Mouse (Mus musculus) limb, embryonic 11.5 days (tissue): ENCODE measurements at regions not wholly inside any gene's neighbourhood (a gene's known extent, or its start where the extent isn't known, plus 50 kb on each side); places are given as distances from the start of the nearest gene placed in this dataset.
A peak's percentile ranks its signal among the peaks of the same experiment; 100 is the strongest.

Source experiments
- ATAC-seq: fragments of 200-750 bp; cut with Nextera tagmentation; 2 replicates; pipeline ENCODE4 v1.8.0; 2017; ENCODE audit warnings: low read depth; ENCODE audit not compliant: insufficient number of reproducible peaks, low FRiP score, low TSS enrichment
- DNase-seq: peaks from one replicate; pipeline ENCODE4 v3.0.0-alpha.2; 2015; ENCODE audit warnings: low spot score
- H3K27ac ChIP-seq: fragments of 300-500 bp; sonication (generic); replicated peaks from 2 replicates; pipeline ENCODE4 v1.5.1; 2014; ENCODE audit warnings: low read depth, mild to moderate bottlenecking, low read length
- H3K27me3 ChIP-seq: fragments of 300-500 bp; sonication (generic); 2 replicates; pipeline ENCODE4 v1.6.1; 2014; ENCODE audit warnings: mild to moderate bottlenecking, low read length, mixed read lengths; ENCODE audit not compliant: control insufficient read depth, insufficient read depth
- H3K36me3 ChIP-seq: fragments of 300-500 bp; sonication (generic); 2 replicates; pipeline ENCODE4 v1.6.1; 2014; ENCODE audit warnings: mild to moderate bottlenecking, low read length, moderate library complexity, mixed read lengths; ENCODE audit not compliant: control insufficient read depth, insufficient read depth
- H3K4me1 ChIP-seq: fragments of 300-500 bp; sonication (generic); 2 replicates; pipeline ENCODE4 v1.6.1; 2014; ENCODE audit warnings: low read length, mixed read lengths; ENCODE audit not compliant: control insufficient read depth, insufficient read depth
- H3K4me2 ChIP-seq: fragments of 300-500 bp; sonication (generic); 2 replicates; pipeline ENCODE4 v1.6.1; 2014; ENCODE audit warnings: low read depth, mild to moderate bottlenecking, moderate library complexity; ENCODE audit not compliant: severe bottlenecking
- H3K4me3 ChIP-seq: fragments of 300-500 bp; sonication (generic); 2 replicates; pipeline ENCODE4 v1.5.1; 2014; ENCODE audit warnings: low read depth, low read length
- H3K9ac ChIP-seq: fragments of 300-500 bp; sonication (generic); 2 replicates; pipeline ENCODE4 v1.6.1; 2014; ENCODE audit warnings: mild to moderate bottlenecking, low read length
- H3K9me3 ChIP-seq: fragments of 300-500 bp; sonication (generic); 2 replicates; pipeline ENCODE4 v1.6.1; 2016; ENCODE audit warnings: low read length; ENCODE audit not compliant: control insufficient read depth
- WGBS: fragments of 180-500 bp; shearing (Covaris S2); extraction: QIAGEN DNeasy Blood & Tissue Kit; methylation state at CpG from one replicate; pipeline ENCODE4 v1.1.7; 2014; 5-methylcytosine and 5-hydroxymethylcytosine counted together

DNA sequence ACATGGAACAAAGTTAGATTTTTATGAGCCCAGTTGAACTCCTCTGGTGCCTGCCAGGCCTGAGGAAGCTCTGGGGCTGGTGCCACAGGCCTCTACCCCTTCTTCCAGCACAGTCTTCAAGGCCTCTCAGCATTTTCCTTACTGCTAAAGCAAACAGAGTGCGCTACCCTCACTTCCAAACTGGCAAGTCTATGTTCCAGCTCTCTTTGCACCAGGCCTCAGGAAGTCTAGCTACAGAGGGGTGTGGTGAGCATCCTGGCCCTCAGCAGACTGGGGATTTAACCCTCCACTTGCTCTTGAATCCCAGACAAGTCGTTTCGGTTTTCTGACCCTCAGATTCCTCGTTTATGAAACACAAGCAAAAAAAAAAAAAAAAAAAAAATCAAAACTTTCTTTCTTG is 142.4 kb downstream of the Thbs2 start:
- WGBS: 71% methylated on average over 4 of the region's 4 CpGs
- H3K4me2 ChIP-seq: no peak overlapping the region
- DNase-seq: no peak
- H3K27ac ChIP-seq: no peak overlapping the region
- H3K4me3 ChIP-seq: no peak overlapping the region
- no peak overlapping the region for H3K9ac ChIP-seq
- H3K4me1 ChIP-seq: no peaks in the 10 kb centered on the region
- H3K36me3 ChIP-seq: no peaks in the 10 kb centered on the region; the same call in 1 of the 2 replicates
- no peak for ATAC-seq
- no peaks in the 10 kb centered on the region for H3K27me3 ChIP-seq
- H3K9me3 ChIP-seq: no peaks in the 10 kb centered on the region

- no peaks in the 10 kb centered on the region; the same call in 1 of the 2 replicates for H3K36me3 ChIP-seq
Measured at GRCm38 (mm10) chr17:14545822-14546473, 148.1 kb downstream of the Thbs2 start.

GRCm38 (mm10) chr17:14544343-14545002 is 149.6 kb downstream of the Thbs2 start:
- 55% methylated on average over 4 of the region's 4 CpGs for WGBS
- no peak overlapping the region for H3K27ac ChIP-seq
- no peak overlapping the region for H3K4me2 ChIP-seq
- DNase-seq (no peak), ATAC-seq (no peak)
- H3K36me3 ChIP-seq: no peaks in the 10 kb centered on the region; the same call in 1 of the 2 replicates
- no peaks in the 10 kb centered on the region for H3K9me3 ChIP-seq
- H3K4me1 ChIP-seq: no peaks in the 10 kb centered on the region
- H3K27me3 ChIP-seq: no peaks in the 10 kb centered on the region
- H3K4me3 ChIP-seq: no peak overlapping the region
- no peak overlapping the region for H3K9ac ChIP-seq

More at GRCm38 (mm10) chr17:14545822-14546473, 148.1 kb downstream of the Thbs2 start:
- no peaks in the 10 kb centered on the region for H3K9me3 ChIP-seq
- no peak overlapping the region for H3K4me3 ChIP-seq
- H3K4me2 ChIP-seq: no peak overlapping the region
- DNase-seq: peak; percentile 82
- no peak overlapping the region for H3K27ac ChIP-seq
- H3K9ac ChIP-seq: no peak overlapping the region
- 41% methylated on average over 16 of the region's 16 CpGs for WGBS
- no peak for ATAC-seq
- no peaks in the 10 kb centered on the region for H3K4me1 ChIP-seq
- H3K27me3 ChIP-seq: no peaks in the 10 kb centered on the region

DNA sequence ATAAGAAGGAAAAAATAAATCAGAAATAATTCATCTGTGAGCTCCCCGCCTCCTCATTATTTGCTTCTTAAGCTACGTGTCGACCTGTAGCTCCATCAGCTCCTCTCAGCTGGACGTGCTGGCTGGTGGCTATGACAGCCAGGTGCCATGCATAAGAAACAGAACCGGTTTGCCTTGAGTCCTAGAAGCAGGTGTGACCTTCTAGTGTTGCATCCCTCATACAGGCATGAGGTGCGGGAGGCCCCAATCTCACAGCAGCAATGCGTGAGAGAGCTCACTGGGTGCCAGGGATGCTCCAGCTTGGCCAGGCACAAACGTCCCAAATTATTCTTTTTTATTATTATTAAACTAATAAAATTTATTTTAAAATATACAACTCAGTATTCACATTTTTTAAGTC is 153.0 kb downstream of the Thbs2 start:
- Histone ChIP-seq H3K9ac (no peak overlapping the region), H3K9me3 (no peaks in the 10 kb centered on the region), H3K4me1 (no peaks in the 10 kb centered on the region), H3K4me2 (no peak overlapping the region), H3K36me3 (no peaks in the 10 kb centered on the region), H3K4me3 (no peak overlapping the region), H3K27me3 (no peaks in the 10 kb centered on the region), H3K27ac (no peak overlapping the region)
- 63% methylated on average over 8 of the region's 8 CpGs for WGBS
- ATAC-seq: no peak
- peak; percentile 17 for DNase-seq

- no peaks in the 10 kb centered on the region for H3K27me3 ChIP-seq
- H3K9me3 ChIP-seq: no peaks in the 10 kb centered on the region
- no peaks in the 10 kb centered on the region for H3K4me1 ChIP-seq
- no peak overlapping the region for H3K9ac ChIP-seq
- no peak for ATAC-seq
- H3K4me2 ChIP-seq: no peak overlapping the region
- no peak overlapping the region for H3K27ac ChIP-seq
- DNase-seq: peak; percentile 20
- no peak overlapping the region for H3K4me3 ChIP-seq
- H3K36me3 ChIP-seq: no peaks in the 10 kb centered on the region
- WGBS: 42% methylated on average over 5 of the region's 5 CpGs
Measured at GRCm38 (mm10) chr17:14540269-14540975, 153.6 kb downstream of the Thbs2 start.

DNA sequence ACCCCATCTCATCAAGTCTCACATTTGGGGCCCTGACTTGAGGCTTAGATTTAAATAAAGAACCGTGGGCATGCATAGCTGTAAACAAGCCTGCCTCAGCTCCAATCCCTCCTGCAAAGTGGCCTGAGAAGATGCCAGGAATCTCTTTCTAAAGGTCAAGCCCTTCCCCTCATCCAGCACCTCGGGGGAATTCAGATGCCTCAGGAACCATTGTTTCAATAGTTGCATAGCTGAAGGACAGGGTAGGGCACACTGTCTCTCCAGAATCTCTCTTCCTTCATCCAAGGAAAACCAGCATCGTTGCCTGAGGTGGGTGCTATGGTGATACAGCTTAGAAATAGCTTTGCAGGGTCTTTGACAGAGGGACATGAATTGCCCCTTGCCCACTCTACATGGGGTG is 154.4 kb downstream of the Thbs2 start:
- H3K9me3 ChIP-seq: no peaks in the 10 kb centered on the region
- no peaks in the 10 kb centered on the region for H3K27me3 ChIP-seq
- no peak overlapping the region for H3K27ac ChIP-seq
- H3K4me3 ChIP-seq: no peak overlapping the region
- no peaks in the 10 kb centered on the region for H3K36me3 ChIP-seq
- no peak overlapping the region for H3K9ac ChIP-seq
- no peak overlapping the region for H3K4me2 ChIP-seq
- no peak for DNase-seq
- WGBS: 38% methylated on average over 3 of the region's 3 CpGs
- H3K4me1 ChIP-seq: no peaks in the 10 kb centered on the region
- no peak for ATAC-seq

GRCm38 (mm10) chr17:14539191-14539590 is 154.8 kb downstream of the Thbs2 start:
- Histone ChIP-seq H3K9me3 (no peaks in the 10 kb centered on the region), H3K4me3 (no peak overlapping the region), H3K27me3 (no peaks in the 10 kb centered on the region), H3K27ac (no peak overlapping the region), H3K4me2 (no peak overlapping the region), H3K4me1 (no peaks in the 10 kb centered on the region), H3K36me3 (no peaks in the 10 kb centered on the region), H3K9ac (no peak overlapping the region)
- WGBS: 86% methylated on average over 3 of the region's 3 CpGs
- no peak for DNase-seq
- ATAC-seq: no peak

DNA sequence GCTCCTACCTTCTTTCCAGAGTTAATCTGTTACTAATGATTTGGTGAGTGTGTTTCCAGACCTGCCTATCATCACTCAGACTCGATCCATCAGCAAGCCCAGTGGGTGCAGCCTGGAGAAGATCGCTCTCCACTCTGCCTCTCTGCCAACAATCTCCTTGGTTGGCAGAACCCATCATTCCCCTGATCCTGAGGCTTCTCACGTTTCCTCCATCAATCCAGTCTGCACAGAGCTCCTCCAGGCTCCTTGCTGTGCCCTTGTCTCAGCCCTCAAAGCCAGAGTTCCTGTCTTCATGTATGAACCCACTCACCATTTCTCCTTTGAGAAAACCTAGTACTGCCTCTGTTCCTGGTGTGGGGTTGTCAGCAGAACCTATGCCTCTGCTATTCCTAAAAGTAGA is 155.5 kb downstream of the Thbs2 start:
- Histone ChIP-seq H3K9me3 (no peaks in the 10 kb centered on the region), H3K4me3 (no peak overlapping the region), H3K4me1 (no peaks in the 10 kb centered on the region), H3K36me3 (no peaks in the 10 kb centered on the region), H3K9ac (no peak overlapping the region), H3K4me2 (no peak overlapping the region), H3K27me3 (no peaks in the 10 kb centered on the region), H3K27ac (no peak overlapping the region)
- ATAC-seq (no peak), DNase-seq (peak; percentile 7)
- 66% methylated on average over 3 of the region's 3 CpGs for WGBS
